Comparison of ENCODE assay signal across 17 mouse cellular contexts in the genomic region with DNA sequence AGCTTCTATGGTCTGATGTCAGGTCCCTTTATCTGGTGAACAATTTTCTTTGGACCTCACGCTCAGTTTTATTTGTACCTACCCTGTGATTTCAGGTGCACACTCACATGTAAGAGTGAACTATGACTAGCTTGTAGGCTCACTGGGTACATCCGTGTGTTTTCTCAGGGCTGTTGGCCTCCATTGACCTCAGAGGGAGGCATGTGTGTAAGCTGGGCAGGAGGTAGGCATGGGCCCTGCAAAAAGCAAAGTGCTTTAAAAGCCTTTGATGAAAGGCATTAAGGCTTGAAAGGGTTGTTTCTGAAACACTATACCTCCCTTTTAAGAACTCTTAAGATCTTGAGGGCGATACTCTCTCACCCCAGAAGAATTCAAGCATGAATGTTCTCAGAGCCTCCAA.
"Had no signal": no experiment of that assay in that cellular context is flagged by ENCODE, and none has a peak within 500 bp of the region (broad histone marks: within the 10 kb centered on the region; RNA-seq: fewer than 3 reads in every experiment).

No protein-coding gene starts in this region.

- H3K9me3 ChIP-seq: limb, embryonic 12.5 days; limb, embryonic 15.5 days; midbrain, embryonic 12.5 days; midbrain, embryonic 15.5 days; neural tube, embryonic 13.5 days had no signal

- H3K4me1 ChIP-seq: limb, embryonic 15.5 days; midbrain, embryonic 12.5 days; midbrain, embryonic 15.5 days; neural tube, embryonic 13.5 days had no signal

- ATAC-seq: intestine, embryonic 16.5 days; liver, postnatal 0 days; midbrain, embryonic 15.5 days had no signal

- H3K4me3 ChIP-seq: limb, embryonic 12.5 days; limb, embryonic 15.5 days; midbrain, embryonic 12.5 days; midbrain, embryonic 15.5 days; neural tube, embryonic 13.5 days had no signal

- H3K27me3 ChIP-seq: limb, embryonic 12.5 days; limb, embryonic 15.5 days; midbrain, embryonic 12.5 days; midbrain, embryonic 15.5 days; neural tube, embryonic 13.5 days had no signal

- H3K4me2 ChIP-seq: limb, embryonic 12.5 days; limb, embryonic 15.5 days; liver, embryonic 11.5 days; lung, embryonic 14.5 days; midbrain, embryonic 12.5 days; midbrain, embryonic 15.5 days; neural tube, embryonic 13.5 days had no signal

- H3K9ac ChIP-seq: limb, embryonic 12.5 days; limb, embryonic 15.5 days; liver, embryonic 14.5 days; liver, postnatal 0 days; lung, embryonic 14.5 days; midbrain, embryonic 12.5 days; midbrain, embryonic 15.5 days; neural tube, embryonic 13.5 days had no signal

- DNase-seq: kidney, adult 18-20 months; kidney, postnatal 14 days; left cerebral cortex, postnatal 4 days; liver, postnatal 0 days; lung, embryonic 14.5 days; lung, postnatal 10 days; lung, postnatal 36 days; thymus, adult 18-20 months; thymus, postnatal 36 days had no signal

- H3K27ac ChIP-seq: limb, embryonic 12.5 days; limb, embryonic 15.5 days; liver, embryonic 14.5 days; midbrain, embryonic 12.5 days; midbrain, embryonic 15.5 days; neural tube, embryonic 13.5 days had no signal

- H3K36me3 ChIP-seq: limb, embryonic 12.5 days; limb, embryonic 15.5 days; midbrain, embryonic 12.5 days; midbrain, embryonic 15.5 days; neural tube, embryonic 13.5 days had no signal
